Mouse (Mus musculus): ENCODE data around the gene Kcnj5.

DNA sequence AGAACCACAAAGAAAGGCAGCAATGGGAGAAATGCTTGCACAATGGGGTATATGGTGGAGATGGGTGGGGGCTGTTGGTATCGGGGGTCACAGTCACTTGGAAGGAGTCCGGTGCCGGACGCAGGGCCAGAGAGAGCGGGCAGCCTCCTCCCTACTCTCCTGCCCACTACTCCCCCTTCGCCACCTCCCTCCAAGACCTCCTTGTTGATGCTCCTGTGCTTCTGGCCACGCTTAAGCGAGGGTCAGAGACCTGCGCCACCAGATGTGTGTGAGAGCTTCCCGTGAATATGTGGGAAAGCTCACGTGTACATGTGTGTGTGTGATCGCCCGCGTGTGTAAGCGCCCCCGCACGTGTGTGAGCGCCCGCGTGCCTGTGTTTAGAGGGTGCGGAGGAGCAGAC lies 339 bp upstream of the Kcnj5 start:
- no peak for TF ChIP-seq MAZ (IDR thresholded peaks at IDR 0.05; ENCODE audit: low read depth, low read length)
- TF ChIP-seq MXI1 (IDR thresholded peaks at IDR 0.05; ENCODE audit: low read depth, low read length) = no peak
- no peak for TF ChIP-seq NELFE (IDR thresholded peaks at IDR 0.05; ENCODE audit: low read depth, low read length)
- TF ChIP-seq CHD2 (IDR thresholded peaks at IDR 0.05; ENCODE audit: low read length) = no peak
- no peak for TF ChIP-seq POLR2A (IDR thresholded peaks at IDR 0.05; ENCODE audit: control insufficient read depth in 1 of 2, insufficient read depth in 1 of 2, low read depth in 1 of 2, low read length in 2 of 2, poor library complexity in 1 of 2)
- no peak for TF ChIP-seq CTCF (IDR thresholded peaks at IDR 0.05 in 2 of 3, conservative IDR thresholded peaks at IDR 0.05 in 1 of 3; ENCODE audit: control insufficient read depth in 1 of 3, insufficient read depth in 1 of 3, low read depth in 2 of 3, low read length in 3 of 3, poor library complexity in 1 of 3, severe bottlenecking in 1 of 3)
- TF ChIP-seq ZNF384 (IDR thresholded peaks at IDR 0.05; ENCODE audit: low read depth, low read length) = no peak
- TF ChIP-seq TAL1 (IDR thresholded peaks at IDR 0.05; ENCODE audit: low read length) = no peak
- no peak for TF ChIP-seq ZMIZ1 (IDR thresholded peaks at IDR 0.05; ENCODE audit: low read depth, low read length)
- no peak for TF ChIP-seq CHD1 (IDR thresholded peaks at IDR 0.05; ENCODE audit: low read depth, low read length)
- no peak for TF ChIP-seq POLR2AphosphoS2 (IDR thresholded peaks at IDR 0.05; ENCODE audit: low read length)
- no peak for TF ChIP-seq E2F4 (IDR thresholded peaks at IDR 0.05; ENCODE audit: borderline replicate concordance, low read depth, low read length)
- TF ChIP-seq MAX (IDR thresholded peaks at IDR 0.05; ENCODE audit: low read length) = no peak

Data from MEL (cell line).